Mouse (Mus musculus): ENCODE results near the gene Agxt2.

Gene Agxt2

GRCm38 (mm10) chr15:10426545-10427266, 68.4 kb downstream of the Agxt2 start:
- no peak for DNase-seq (ENCODE audit: low spot score)

DNA sequence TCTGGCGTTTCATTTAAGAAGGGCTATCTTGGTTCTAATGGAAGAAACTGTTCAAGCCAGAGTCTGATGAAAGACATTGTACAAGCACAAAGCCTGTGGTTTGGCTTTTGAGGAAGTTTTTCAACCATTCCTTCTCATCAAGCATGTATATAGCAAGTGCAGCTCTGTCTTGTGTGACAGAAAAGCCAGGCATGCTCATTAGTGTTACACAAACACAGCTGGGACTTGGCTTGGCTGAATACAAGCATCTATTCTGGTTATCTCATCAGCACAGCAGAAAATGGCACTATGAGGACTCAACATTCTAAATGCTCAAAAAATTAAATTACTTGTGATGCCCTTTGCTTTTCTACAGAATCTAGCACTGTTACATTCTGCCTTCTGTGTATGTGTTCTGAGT, 78.6 kb downstream of the Agxt2 start:
- DNase-seq (ENCODE audit: low spot score): no peak

DNA sequence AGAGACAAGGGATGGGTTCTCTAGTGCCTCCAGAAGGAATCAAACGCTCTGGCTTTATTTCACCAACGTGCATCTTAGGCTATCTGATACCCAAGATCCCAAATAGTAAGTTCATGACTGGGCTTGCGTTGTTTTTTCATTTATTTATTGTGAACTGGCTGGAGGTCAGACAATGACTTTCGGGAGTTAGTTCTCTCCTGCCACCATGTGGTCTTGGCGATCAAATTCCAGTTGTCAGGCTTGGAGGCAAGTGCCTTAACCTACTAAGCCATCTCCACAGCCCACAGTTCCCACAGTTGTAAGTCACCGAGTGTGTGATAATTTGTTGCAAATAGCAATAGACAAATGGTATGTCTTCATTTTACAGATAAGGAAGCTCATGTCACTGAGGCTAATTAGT, 81.6 kb downstream of the Agxt2 start:
- no peak for DNase-seq (ENCODE audit: low spot score)

DNA sequence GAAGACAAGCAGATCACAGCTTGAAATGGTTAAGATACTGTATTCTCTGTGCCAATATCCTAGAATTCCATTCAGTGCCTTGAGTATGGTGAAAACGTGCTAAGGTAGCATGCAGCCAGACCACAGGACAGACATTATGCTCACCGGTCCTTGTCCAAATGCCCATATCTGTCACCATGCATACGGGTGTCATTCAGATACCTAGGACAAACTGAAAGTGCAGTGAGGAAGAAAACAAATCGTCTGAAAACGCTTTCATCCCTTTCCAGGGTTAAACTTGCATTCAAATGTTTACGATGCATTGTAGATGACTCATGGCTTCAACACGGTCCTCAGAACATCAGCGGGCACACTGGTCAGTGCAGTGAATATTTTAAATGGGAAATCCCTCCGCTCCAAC, 83.2 kb downstream of the Agxt2 start:
- no peak for DNase-seq (ENCODE audit: low spot score)

GRCm38 (mm10) chr15:10442275-10442674, 83.9 kb downstream of the Agxt2 start:
- no peak for DNase-seq (ENCODE audit: low spot score)

DNA sequence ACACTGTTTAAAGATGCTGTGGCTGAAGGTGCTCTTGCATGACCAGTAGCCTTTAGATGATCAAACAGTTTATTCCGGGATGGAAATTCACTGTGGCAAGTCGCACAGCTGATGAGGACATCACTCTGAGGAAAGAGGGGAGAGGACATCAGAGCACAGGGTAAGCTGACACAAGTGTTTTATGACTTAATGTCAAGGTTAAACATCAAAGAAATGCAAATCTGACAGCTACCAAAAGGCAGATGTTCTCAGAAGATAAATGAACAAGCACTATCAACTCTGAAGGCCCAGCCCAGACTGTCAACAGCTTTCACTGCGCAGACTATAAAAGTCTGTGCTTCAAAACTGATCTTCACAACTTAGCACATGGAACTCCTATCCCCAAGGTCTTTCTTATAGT, 88.8 kb downstream of the Agxt2 start:
- DNase-seq (ENCODE audit: low spot score): no peak

Measured in c-Kit-positive CD71-positive TER-119-positive erythroid progenitor cells, embryonic 14.5 days (primary cell).